Mouse (Mus musculus): ENCODE measurements around the gene Igf2bp2.

The Igf2bp2 gene

DNA sequence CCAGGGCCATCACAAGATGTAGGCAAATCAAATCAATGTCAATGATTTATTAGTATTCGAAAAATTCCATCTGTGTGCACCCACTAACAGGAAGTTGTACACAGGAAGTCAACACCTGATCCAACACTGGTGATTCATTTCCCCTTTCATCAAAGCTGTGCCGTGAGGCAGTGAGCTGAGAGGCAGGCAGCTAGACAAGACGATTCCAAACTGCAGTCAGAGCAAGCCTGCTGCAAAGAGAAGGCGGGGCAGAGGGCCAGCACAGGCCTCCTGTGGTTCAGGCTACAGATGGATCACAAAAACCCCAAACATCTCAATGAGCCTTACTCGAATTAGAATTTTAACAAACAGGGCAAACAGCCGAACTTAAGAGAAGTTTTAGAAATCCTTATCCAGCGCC lies 65.4 kb downstream of the Igf2bp2 start:
- no peak for DNase-seq

DNA sequence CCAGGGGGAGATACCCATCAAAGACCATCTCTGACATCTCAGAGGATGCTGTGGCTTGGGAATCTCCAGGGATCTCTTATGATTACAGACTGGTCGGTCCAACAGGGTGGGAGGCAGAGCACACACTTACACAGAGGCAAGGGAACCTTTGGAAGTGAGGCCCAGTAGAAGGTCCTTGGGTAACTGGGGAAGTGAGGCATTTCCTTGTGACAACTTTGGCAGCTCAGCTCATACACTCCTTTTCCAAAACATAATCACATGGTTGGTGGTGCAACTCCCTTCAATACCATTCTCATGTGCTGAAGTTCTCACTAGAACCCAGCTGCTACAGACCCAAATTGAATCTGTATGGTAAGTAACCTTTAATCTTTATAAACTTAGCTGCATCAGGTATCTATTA lies 67.3 kb downstream of the Igf2bp2 start:
- no peak for DNase-seq

DNA sequence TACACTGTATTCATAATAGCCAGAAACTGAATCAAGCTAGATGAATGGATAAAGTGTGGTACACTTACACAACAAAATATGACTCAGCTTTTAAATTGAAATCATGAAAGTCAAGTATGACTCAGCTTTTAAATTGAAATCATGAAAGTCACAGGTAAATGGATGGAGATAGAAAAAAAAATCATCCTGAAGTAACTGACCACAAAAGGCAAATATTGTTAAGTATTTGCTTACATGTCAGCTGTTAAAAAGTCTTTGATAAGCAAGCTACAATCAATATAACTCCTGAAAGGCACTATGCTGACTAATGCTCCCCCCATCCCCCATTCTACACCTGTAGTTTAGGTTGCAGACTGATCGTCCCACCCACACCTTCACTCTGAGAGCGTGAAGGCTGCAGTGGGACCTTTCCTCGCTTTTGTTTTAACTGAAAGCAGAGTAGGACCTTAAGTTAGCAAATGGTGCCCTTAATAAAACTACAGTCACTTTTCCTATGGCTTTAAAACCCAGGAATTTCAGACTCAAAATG lies 71.8 kb downstream of the Igf2bp2 start:
- DNase-seq: no peak

DNA sequence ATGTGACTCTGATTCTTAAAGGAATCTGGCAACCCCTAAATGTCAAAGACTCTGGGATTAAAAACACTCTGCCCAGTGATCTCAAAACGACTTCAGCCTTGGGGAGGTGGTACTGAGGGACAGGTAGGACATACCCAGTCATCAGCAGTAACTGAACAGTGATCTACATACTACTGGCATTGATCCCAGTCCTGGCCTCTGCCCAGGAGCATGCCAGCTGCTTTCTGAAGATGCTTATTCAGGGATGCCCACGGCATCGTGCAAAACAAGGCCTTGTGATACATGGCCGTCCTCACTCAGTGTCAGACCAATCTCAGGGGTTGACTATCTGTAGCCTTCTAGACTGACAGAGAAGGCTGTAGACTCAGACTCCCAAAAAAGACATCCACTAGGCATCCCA lies 77.7 kb downstream of the Igf2bp2 start:
- no peak for DNase-seq

DNA sequence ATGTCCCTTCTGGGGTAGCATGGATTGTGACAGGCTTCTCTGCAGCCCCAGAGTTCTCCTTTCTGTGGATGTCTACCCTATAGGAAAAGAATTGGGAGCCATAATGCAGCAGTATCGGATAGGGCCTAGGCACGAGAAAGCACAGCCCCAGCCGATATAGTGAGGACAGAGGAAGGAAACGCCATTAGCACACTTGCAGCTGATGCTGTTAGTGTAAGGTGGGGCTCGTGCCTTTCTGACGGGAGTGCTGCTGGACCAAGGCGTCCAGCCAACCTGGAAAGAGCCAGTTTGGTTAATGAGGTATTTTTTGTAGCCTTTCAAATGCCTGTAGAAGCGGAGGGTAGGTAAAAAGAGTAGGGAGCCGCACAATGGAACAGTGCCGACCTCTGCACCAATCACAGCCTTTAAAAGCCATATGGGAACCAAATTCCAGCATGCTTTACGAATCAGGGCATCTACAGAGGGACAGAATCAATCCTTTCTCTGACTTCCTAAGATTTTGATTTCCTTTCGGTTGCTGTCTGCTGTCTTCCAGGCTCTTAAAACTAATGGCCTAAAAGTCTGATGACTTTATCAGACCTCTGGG lies 82.9 kb downstream of the Igf2bp2 start:
- DNase-seq: no peak

DNA sequence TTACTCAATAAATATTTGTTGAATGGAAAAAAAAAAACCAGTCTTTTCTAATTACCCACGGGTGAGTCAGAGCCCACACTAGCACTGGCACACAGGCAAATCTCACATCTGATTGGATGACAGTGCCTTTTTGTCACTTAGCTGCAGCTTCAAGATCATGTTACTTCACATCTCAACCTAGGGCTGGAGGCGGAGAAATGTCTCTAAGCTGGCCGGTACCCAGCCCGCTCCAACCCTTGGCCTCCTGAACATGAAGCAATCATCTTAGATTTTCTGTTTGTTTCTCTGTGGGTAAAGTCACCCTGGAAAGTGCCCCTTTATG lies 86.5 kb downstream of the Igf2bp2 start:
- no peak for DNase-seq

DNA sequence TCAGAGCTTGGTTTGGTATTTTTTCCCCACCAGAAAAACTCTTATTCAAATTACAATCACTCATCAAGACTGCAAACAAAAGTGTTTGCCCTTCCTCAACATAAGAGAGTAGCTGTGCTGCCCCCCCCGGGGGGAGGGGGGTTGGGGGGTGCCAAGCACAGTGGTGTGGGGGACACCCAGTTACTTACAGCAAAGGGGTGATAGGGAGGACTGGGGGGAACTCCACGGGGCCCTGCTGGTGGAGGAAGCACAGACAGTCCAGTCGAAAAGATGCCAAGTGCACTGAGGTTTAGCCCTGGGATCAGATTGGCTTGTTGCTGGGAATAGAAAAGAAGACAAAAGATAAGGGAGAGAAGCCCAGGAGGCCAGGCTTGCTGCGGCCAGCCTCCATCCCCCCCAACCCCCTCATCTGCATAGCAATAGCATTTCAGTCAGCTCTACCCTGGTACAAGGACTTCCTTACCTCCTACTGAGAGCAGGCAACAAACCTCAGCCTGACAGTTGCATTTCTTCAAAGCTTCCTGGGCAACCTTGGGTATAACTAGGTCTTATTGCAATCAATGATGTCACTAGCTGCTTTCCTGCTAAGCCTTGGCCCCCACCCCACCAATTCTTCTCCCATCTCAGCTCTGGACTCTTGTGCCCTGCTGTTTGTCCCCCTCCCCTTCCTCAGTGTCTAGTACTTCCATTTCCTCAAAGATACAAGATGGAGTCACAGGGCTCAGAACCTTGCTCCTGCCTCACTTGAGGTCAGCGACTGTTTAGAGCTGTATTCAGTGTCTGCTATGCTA lies 87.1 kb downstream of the Igf2bp2 start:
- no peak for DNase-seq

DNA sequence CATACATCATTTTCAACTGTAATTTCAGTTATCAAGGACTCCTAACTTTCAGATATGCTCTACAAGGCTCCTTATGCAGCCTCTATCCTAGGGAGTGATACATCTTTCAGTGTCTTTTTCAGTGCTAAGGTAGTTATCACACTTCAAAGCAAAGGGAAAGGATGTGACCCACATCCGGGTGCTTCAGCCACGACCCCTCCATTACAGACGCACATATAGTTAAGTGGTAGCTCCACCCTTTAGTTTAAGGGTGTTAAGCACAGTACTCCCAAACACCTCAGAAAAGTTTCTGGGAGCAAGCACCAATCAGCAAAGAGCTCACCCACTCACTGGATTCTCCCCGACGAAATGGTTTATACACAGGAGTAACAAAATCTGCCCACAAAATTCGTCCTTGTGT lies 88.0 kb downstream of the Igf2bp2 start:
- DNase-seq: no peak

DNA sequence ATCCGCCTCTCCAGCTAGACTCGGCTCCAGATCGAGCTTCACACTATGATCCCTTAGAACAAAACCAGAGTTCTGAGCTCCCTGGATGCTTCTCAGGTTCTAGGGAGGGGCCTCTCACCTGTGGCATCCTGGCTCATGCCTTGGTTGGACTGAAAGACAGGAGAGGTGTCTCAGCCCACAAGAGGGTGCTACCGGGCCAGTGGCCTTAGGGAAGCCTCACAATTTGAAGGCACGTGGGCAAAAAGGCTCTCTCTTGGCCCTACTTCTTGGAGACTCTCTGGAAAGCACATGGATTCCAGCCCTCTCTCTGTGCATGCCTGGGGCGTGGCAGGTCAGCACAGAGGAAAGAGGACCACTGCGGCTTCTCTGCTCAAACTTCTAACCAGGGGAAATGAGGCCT lies 91.7 kb downstream of the Igf2bp2 start:
- no peak for DNase-seq

DNA sequence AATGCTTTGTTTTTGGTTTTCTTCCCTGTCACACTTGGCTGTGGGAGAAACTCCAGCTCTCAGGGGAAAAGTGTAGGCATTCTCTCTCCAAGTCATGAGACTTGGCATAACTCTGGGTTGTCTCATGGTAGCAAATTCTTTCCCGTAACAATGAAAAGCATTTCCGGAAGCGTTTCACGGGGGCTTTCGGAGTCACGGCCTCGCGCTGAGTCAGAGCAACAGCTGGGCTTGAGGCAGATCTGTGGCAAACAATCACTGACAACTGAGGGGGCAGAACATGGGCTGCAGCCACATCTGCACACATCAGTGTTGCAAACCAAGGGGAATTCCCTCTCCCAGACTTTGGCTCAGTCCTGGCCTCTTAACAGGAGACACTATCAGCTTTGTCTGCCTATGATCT lies 95.7 kb downstream of the Igf2bp2 start:
- no peak for DNase-seq

DNA sequence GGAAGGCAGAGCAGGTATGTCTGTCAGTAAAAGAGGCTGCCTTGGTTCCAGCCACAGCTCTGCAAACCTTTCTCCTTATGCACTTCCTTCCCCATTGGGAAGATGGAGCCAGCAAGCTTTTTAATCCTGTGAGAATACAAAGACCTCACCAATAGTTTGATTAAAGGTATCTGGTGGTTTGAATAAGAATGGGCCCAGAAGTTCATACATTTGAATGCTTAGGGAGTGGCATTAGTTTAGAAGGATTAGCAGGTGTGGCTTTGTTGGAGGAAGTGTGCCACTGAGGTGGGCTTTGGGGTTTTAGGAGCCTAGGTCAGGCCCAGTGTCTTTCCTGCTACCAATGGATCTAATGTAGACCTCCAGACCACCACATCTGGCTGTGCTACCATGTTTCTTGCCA lies 97.6 kb downstream of the Igf2bp2 start:
- no peak for DNase-seq

DNA sequence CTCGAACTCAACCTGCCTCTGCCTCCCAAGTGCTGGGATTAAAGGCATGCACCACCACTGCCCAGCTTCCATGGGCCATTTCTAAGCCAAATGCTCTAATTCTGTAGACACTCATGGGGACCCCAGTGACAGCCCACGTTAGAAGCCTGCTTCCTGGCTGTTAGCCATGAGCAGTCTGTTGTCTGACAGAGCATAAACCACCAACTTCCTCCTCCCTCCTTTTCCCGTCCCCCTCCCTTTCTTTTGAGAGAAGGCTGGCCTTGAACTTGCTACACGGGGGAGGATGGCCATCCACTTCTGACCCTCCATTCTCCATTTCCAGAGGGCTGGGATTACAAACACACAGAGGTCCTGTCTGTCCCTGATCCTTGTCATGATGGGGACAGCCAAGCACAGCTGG lies 100.8 kb downstream of the Igf2bp2 start:
- DNase-seq: no peak

DNA sequence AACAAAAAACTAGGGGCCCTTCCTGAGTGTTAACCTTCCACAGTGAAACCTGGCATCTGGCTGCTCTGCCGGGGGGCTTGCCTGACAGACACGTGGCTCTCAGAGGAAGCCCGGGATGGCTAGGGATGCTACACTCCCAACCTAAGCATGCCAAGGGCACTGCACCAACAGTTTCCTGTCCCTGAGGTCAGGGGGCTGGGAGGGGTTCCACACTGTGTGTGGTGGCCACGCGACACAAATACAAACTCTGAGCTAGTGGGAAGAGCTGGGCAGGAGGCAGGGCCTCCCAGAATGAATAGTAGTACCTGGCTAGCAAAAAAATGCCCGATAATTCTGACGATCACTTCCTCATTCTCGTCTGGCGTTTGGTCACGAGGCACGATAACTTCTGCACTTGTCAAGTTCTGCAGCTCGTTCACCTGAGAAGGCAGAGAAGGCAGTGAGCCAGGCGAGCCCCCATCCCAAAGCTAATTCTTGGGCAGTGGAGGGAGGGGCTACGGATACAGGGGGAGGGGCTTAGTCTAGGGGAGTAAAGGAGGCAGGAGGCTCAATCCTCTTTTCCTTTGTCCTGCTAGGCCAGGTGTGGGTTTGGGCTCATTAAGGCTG lies 101.4 kb downstream of the Igf2bp2 start:
- no peak for DNase-seq

DNA sequence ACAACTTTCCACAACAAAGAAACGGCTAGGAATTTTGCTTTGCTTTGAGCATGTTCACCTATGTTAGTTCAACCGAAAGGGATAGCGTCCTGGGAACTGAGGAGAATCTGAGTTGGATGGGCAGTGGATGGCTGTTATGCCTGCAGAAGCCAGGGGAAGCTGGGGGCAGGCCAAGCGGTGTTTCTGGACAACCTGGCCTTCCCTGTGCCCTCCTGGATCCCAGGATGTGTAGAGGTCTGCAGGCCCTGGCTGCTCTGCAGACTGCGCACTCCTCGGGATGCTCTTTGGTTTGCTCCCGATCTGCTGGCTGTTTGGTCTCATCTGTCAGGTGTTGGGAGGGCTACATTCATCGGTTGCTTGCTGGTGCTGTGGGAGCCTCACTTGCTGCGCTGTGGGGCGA lies 102.7 kb downstream of the Igf2bp2 start:
- no peak for DNase-seq

DNA sequence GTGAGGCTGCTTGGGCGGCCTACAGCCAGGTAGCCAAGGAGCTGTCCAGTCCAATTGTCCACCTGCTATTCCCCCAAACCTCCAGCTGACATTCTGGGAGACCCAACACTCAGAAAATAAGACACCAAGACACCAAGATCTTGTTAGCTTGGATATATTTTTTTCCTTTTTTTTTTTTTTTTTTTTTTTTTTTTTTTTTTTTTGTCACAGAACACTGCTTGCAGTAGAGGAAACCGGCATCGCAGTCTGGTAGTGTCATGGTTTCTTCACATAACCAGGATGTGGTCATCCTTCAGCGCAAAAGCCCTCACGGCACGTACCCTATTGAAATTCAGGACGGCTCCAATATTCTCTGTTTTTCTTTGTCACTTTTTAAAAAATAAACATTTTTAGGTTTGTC lies 104.2 kb downstream of the Igf2bp2 start:
- DNase-seq: no peak

DNA sequence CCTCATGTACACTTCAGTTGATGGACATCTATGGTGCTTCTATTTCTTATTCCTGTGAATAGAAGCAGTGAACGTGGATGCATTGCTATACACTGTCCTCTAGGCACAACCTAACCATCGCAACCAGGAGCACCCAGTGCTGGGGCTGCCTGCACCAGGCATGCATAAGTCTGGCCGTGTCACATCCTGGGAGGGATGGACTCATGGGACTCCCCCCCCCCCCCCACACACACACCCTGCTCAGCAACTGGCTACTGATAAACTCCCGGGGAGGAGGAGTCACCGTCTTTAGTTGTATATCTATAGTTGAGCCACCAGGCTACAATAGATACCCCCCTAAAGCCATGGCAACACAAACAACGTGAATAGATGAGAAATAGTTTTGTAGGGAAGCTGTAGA lies 105.6 kb downstream of the Igf2bp2 start:
- DNase-seq: no peak

DNA sequence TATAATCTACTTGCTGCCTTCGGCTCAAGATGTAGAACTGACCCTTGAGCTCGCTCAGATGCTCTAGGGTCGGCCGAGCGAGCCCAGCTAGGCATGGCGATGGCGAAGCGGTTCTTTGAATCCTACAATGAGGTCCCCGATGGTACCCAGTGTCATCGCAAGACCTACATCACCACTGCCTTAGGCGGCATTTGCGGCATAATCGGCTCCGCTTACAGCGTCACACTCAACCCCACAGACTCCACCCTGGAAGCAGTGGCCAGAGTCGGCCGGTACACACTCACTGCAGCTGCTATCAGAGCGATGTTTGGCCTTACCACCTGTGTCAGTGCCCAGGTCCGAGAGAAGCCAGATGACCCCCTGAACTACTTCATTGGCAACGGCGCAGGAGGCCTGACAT lies 109.7 kb downstream of the Igf2bp2 start:
- DNase-seq: no peak

DNA sequence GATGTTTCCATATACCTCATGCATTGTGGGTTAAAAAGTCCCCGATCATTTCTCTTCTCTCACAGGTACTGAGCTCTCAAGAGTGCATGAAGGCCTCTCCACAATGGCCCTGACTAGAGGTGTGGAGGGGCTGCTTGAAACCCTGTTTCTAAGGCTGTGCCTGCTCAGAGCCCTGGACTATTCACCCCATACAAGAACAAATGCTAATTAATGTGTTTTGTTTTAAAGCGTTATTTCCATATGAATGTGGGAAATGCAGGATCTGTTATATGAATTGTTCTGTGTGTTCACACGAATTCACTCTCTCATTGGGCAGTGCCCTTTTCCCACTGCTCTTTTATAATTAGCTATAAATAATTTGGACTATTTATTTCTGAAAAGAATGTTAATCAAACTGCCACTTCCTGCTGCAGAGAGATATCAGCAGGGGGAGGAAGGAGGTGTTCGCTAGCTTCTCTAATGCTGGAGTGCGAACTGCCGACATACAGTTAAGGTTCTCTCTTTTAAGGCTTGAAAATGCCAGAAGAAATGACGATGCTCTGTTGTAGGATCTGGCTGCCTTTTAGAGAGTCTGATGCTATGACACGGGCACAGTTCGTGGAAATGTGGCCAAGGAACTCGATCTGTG lies 116.2 kb downstream of the Igf2bp2 start:
- no peak for DNase-seq

DNA sequence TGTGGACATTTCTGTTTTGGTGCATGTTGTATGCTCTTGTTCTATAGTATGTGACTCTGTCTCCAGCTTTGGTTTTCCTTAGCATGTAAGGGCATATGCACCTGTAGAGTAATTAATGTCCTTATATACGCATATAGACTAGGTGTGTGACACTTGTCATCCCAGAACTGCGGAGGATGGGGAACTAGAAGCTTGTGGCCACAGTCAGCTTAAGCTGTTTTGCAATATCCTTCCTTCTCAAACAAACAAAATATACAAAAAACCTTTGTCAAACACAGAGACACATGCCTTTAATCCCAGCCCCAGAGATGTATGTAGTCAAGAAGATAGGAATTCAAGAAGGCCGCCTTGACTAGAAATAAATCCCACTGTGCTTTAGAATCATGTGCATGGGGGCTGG lies 117.2 kb downstream of the Igf2bp2 start:
- no peak for DNase-seq

DNA sequence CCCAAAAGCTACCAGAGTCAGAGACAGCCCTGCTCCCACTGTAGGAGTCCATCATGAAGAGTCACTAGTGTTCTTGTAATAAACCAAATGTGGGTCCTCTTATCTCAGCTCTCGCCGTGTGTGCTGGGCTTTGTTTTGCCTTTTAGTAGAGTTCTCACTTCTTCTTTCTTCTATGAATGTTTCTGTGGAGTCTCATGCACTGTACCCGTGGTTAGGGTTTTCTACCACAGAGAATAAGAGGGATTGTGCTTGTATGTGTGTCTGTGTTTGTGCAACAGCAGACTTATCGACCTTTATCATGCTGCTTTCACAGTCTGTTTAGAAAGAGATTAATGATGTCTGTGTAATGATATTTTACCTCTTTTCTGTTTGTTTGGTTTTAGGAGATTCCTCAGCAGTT lies 119.3 kb downstream of the Igf2bp2 start:
- DNase-seq: no peak

DNA sequence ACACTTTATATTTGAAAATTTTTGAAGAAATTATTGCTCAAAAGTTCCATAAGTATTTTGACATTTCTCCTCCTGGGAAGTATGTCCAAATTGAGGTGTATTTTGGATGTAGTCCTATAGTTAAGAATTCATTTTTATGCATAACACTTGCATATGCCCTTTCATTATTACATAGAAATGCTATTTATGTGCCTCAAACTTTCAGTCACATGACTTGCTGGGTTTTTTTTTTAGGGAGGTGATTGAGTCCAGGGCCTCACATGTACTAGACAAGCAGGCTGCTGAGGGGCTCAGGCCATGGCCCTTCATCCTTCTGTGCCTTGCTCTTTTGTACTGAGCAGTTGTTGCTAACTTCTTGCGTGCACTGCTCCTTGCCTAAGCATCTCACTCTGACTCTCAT lies 123.1 kb downstream of the Igf2bp2 start:
- DNase-seq: no peak

DNA sequence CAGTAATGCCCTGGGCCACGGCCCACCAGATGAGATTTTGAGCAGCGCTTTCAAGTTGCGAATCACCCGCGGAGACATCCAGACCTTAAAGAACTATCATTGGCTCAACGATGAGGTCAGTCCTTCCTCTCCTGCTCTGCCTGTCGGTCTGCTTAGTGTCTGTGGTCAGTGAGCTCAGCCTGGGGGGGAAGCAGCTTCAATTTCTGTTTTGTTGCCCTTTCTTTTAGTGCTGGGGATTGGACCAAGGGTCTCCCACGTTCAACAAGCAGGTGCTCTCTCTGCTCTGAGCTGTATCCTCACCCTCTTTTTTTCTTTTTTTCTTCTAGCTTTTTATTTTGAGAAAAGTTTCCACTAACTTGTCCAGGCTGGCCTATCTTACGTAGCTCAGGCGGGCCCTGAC lies 124.5 kb downstream of the Igf2bp2 start:
- no peak for DNase-seq

DNA sequence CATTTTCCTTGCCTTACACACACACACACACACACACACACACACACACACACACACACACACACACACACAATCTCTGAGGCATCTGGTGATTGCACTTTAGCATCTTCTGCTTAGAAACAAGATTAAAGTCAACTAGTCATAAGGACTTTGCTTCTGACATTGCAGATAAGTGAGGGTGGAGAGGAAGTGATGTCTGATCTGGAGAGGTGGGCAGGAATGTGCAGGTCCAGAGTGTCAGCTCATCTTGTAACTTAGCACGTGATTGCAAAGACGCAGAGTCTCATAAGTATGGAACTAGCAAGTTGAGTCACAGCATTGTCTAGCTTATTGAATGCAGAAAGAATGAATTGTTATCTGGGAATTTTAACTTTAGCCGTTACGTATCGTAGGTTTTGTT lies 135.6 kb downstream of the Igf2bp2 start:
- no peak for DNase-seq

DNA sequence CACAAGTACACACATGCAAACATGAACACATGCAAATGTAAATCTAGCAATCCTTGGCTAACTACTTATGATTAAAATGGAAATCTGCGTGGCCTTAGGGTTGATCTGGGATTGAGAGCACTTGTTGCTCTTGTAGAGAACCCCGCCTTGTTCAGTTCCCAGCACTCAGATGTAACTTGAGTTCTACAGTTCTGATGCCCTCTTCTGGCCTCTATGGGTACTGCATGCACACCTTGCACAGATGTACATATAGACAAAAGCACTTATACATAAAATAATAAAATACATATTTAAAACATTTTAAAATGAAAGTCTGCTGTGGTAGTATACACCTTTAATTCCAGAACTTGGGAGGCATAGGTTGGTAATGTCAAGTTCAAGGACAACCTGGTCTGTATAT lies 141.0 kb downstream of the Igf2bp2 start:
- no peak for DNase-seq

Measured in cerebellum, adult 11-12 months (tissue).